Mouse (Mus musculus): ENCODE data around the gene Kank2.

GRCm38 (mm10) chr9:21806976-21807375, 8.4 kb upstream of the Kank2 start:
- TF ChIP-seq CTCF (IDR thresholded peaks at IDR 0.05) (no peak), EP300 (IDR thresholded peaks at IDR 0.05) (no peak)
